Mouse (Mus musculus) limb, embryonic 10.5 days (tissue): ENCODE data around the gene Sfmbt1. TPM values are rescaled to one million over a fixed set of nuclear protein-coding genes. Genes with fewer than 3 reads are reported as not detected.

Source experiments
- DNase-seq: peaks from one replicate; pipeline ENCODE4 v3.0.0-alpha.2; 2017; ENCODE audit warnings: low spot score
- H3K27ac ChIP-seq: fragments of 300-500 bp; sonication (generic); 2 replicates; pipeline ENCODE4 v1.5.1; 2016; ENCODE audit warnings: mild to moderate bottlenecking
- H3K27me3 ChIP-seq: fragments of 300-500 bp; sonication (generic); 2 replicates; pipeline ENCODE4 v1.6.1; 2016; ENCODE audit warnings: low read depth, mild to moderate bottlenecking; ENCODE audit not compliant: poor library complexity, severe bottlenecking
- H3K36me3 ChIP-seq: fragments of 300-500 bp; sonication (generic); 2 replicates; pipeline ENCODE4 v1.6.1; 2016; ENCODE audit warnings: mild to moderate bottlenecking, moderate library complexity
- H3K4me1 ChIP-seq: fragments of 300-500 bp; sonication (generic); 2 replicates; pipeline ENCODE4 v1.6.1; 2016
- H3K4me3 ChIP-seq: fragments of 300-500 bp; sonication (generic); 2 replicates; pipeline ENCODE4 v1.5.1; 2016; ENCODE audit warnings: mild to moderate bottlenecking, moderate library complexity
- H3K9me3 ChIP-seq: fragments of 300-500 bp; sonication (generic); replicated peaks from 2 replicates; pipeline ENCODE4 v1.6.1; 2016; ENCODE audit warnings: mild to moderate bottlenecking
- WGBS: fragments of 180-500 bp; shearing (Covaris S2); methylation state at CpG from one replicate; pipeline ENCODE4 v1.1.7; 2016; 5-methylcytosine and 5-hydroxymethylcytosine counted together
- polyA plus RNA-seq: library from polyadenylated mRNA; unstranded; fragments of >200 nt; fragmentation: Nextera tagmentation; extraction: Ambion mirVana; gene quantifications from 2 replicates; pipeline ENCODE4 v1.2.1, GENCODE M21; 2016

Sfmbt1 gene
- polyA plus RNA-seq, 1 experiment from 2014 or later = 16.5 TPM

DNA sequence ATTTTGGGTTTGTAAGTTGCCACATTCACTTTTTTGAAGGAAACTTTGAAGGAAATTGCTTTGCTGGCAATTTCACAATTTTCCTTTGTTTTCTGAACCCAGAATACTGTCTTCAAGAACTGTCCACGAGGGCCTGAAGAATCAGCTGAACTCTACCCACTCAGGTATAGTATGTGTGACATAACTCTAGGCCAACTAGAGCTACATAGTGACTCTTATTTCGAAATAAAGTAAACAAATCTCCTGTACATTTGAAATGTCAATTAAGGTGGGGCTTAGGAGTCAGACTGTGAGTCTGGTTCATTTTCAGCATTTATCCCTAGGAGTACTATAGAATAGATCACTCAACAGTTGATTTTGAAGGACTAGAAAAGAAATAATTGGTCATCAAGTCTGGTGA is 87.1 kb downstream of the Sfmbt1 start:
- H3K27ac ChIP-seq = no peak overlapping the region
- no peak for DNase-seq
- H3K9me3 ChIP-seq = no peaks in the 10 kb centered on the region
- 93% methylated on average over 2 of the region's 2 CpGs for WGBS
- peaks cover 57% of the 10 kb centered on the region for H3K36me3 ChIP-seq
- no peaks in the 10 kb centered on the region for H3K4me1 ChIP-seq
- no peak overlapping the region for H3K4me3 ChIP-seq
- no peaks in the 10 kb centered on the region for H3K27me3 ChIP-seq

DNA sequence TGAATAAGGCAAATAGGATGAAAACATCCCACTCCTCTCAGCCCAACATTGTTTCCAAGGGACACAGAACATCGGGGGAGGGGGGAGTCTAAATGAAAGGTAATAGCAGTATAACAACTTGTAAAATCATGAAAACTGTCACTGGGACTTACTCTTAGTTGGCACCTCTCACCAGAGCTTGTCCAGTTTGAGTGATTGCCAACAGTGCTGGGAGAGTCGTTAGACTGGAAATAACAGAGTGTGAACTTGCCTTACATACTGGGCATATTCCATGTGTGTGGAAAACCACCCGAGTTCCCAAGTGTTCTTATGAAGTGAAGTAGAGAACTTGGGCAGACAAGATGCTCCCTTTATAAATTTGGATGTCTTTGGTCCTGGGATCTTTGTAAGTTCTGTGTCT is 106.5 kb downstream of the Sfmbt1 start:
- no peak for DNase-seq
- peaks cover 40% of the 10 kb centered on the region for H3K36me3 ChIP-seq
- H3K27me3 ChIP-seq = no peaks in the 10 kb centered on the region
- WGBS = 83% methylated on average over 3 of the region's 3 CpGs
- no peaks in the 10 kb centered on the region for H3K9me3 ChIP-seq
- H3K4me3 ChIP-seq = no peak overlapping the region
- no peak overlapping the region for H3K27ac ChIP-seq
- H3K4me1 ChIP-seq = peaks cover 18% of the 10 kb centered on the region

DNA sequence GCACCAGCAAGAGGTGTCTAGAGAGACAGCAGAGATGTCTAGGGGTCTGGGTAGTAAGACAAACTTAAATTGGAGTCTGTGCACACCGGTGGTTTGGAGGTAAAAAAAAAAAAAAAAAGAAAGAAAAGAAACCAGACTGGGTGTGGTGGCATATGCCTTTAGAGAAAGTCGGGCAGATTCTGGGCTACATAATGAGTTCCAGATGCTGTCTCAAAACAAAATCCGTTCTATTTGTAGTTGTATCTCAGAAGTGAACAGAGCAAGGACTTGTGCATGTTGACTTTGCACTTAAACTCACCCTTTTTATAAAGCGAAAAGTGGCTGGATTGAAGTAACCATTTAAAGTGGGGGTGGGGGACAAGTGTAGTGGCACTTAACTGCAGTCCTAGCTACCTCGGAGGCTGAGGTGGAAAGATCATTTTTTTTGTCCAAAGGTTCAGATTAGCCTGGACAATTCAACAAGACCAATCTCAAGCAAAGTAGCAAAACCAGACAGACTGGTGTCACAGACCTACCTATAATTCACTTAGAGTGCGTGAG is 109.9 kb downstream of the Sfmbt1 start:
- DNase-seq = peak; percentile 28
- 45% methylated on average over 6 of the region's 6 CpGs for WGBS
- no peaks in the 10 kb centered on the region for H3K9me3 ChIP-seq
- peak overlapping the region; percentile 30; the same call in 1 of the 2 replicates for H3K27ac ChIP-seq
- peaks cover 10% of the 10 kb centered on the region for H3K36me3 ChIP-seq
- peaks cover 45% of the 10 kb centered on the region for H3K4me1 ChIP-seq
- H3K4me3 ChIP-seq = no peak overlapping the region
- no peaks in the 10 kb centered on the region for H3K27me3 ChIP-seq

DNA sequence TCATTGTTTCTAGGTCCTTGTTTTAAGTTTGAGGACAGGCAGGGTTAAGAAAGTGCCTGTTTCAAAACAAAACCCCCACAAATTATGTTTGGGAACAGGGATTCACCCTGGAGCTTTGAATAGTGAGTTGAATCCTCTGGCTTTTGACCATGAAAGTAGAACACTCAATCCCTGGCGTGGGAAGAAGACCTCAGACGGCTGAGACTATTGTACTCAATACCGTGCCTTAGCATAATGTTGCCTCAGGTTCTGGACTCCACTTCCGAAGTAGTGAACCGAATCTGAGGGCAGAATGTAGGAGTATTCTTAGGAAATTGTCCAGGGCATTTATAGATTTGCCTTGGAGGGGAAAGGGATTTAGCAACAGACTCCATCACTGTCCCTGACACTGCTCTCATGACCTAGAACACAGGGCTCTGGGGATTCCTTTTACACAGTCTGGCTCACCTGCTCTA is 110.4 kb downstream of the Sfmbt1 start:
- Histone ChIP-seq H3K27me3 (no peaks in the 10 kb centered on the region), H3K27ac (peak overlapping the region; percentile 95; the same call in 1 of the 2 replicates), H3K4me3 (peak overlapping the region; percentile 85), H3K9me3 (no peaks in the 10 kb centered on the region), H3K4me1 (peaks cover 45% of the 10 kb centered on the region), H3K36me3 (peaks cover 5% of the 10 kb centered on the region)
- no peak for DNase-seq
- 39% methylated on average over 5 of the region's 5 CpGs for WGBS

DNA sequence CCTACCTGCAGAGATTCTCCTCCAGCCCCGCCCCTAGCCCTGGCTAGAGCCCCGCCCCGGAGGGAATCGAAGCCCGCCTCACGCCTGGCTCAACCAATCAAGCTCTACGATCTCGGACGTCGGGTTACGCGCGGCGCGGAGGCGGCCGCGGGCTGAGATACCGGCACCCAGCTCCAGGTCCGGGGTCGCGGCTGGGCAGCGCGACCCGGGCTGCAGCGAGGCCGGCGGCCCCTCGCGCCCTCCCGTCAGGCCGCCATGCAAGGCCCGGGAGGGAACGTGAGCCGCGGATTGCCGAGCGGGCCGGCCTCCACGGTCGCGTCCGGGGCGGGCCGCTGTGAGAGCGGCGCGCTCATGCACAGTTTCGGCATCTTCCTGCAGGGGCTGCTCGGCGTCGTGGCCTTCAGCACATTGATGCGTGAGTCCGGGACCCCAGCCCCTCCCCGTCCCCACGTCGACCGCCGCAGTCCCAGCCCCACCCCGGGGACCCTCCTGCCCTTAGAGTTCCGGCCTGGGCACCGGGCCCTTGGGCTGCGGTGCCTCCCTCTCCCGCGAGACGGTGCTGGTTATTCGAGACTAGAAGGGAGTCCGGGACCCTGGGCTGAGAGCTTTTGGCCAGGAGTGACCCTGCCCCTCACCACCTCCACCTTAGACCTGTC is 111.0 kb downstream of the Sfmbt1 start, which contains the start of gene Tmem110:
TSS of gene Tmem110 (plus strand) at position 115 of the 656 bp plus-strand sequence.
- Histone ChIP-seq H3K36me3 (no peaks in the 10 kb centered on the region), H3K9me3 (no peaks in the 10 kb centered on the region), H3K4me3 (peak within 1 kb of the TSS; percentile 85), H3K4me1 (peaks cover 45% of the 10 kb centered on the region), H3K27ac (peak within 1 kb of the TSS; percentile 95), H3K27me3 (no peaks in the 10 kb centered on the region)
- under 1% methylated on average over 68 of the region's 68 CpGs for WGBS
- peak; percentile 88 for DNase-seq

DNA sequence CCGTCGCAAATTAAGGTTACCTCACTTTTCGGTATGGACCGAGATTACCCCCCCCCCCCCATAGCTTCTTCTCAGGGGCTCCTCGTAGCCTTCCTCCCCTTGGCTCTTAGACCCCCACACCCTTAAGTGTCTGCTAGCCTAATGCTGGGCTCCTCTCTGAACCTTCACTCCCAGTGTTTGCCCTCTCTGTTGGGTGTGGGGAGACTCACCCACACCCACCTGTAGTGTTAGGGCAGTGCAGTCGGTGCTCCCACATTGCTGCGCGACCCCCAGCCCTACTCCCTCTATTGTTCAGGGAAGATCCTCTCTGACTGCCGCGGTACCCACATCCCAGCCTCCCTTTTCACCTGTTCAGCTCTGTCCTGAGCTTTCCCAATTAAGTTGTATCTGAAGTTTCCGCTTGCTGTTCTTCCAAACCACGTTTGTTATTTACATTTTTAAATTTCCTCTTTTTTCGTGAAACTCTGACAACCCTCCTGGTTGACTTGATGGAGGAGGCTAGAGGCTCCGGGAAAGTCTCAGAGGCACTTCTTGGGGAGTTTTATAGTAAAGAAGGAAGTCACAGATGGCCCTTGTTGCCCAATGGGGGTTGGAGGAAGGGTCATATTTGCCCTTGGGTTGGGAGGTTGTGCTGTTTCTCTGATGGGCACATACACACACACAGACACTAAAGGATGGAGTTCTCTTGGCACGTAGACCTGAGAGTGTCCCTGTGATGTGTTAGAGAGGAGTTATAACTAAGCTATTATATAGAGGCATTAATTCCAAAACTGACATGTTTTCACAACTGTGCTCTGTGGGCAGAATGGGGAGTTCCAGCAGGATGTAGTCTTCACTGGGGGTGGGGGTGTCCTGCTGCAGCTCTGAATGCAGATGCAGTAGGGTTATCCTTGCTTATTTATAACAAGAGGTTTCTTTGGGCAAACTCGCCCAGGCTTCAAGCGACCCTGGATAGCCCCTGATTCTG is 111.8 kb downstream of the Sfmbt1 start:
- DNase-seq = peak; percentile 28
- Histone ChIP-seq H3K27me3 (no peaks in the 10 kb centered on the region), H3K9me3 (no peaks in the 10 kb centered on the region), H3K27ac (peak overlapping the region; percentile 95), H3K36me3 (no peaks in the 10 kb centered on the region), H3K4me1 (peaks cover 45% of the 10 kb centered on the region), H3K4me3 (peak overlapping the region; percentile 85)
- WGBS = 23% methylated on average over 17 of the region's 17 CpGs

DNA sequence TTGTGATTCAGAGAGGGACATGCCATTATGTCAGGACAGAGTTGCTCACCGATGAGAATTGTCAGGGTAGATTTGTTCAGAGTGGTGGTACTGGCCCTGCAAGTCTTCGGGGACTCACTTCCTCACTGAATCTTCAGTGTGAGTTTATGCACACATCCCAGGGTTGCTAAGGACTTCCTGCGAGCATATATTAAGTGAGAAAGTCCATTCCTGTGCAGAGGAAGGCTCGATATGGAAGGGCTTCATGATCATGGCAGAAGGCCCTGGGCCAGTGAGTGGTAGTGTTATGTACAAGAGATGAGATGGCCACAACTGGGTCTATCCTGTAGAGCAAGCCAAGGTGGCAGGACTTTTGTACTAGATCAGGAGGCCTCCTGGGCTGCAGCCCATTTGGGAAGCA is 112.8 kb downstream of the Sfmbt1 start:
- H3K9me3 ChIP-seq = no peaks in the 10 kb centered on the region
- WGBS = 92% methylated on average over 4 of the region's 4 CpGs
- H3K36me3 ChIP-seq = no peaks in the 10 kb centered on the region
- H3K4me1 ChIP-seq = peaks cover 45% of the 10 kb centered on the region
- H3K4me3 ChIP-seq = no peak overlapping the region
- H3K27me3 ChIP-seq = no peaks in the 10 kb centered on the region
- no peak overlapping the region for H3K27ac ChIP-seq
- DNase-seq = peak; percentile 19

DNA sequence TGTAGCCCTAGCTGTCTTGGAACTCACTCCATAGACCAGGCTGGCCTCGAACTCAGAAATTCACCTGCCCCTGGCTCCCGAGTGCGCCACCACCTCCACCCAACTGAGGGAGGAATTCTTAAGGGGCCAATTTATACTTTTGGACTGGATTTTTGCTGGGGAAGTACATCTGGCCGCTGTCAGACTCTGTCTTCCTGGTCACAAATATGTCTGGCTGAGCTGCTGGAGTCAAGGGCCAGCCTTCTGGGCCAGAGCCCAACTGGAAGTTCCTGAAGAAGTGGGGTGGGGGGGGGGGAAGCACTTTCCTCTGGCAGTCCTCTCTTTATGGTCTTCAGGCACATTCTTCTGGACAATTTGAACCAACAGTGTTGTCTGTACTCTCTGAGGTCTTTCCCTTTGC is 113.4 kb downstream of the Sfmbt1 start:
- peak; percentile 20 for DNase-seq
- H3K4me1 ChIP-seq = peaks cover 45% of the 10 kb centered on the region
- H3K36me3 ChIP-seq = no peaks in the 10 kb centered on the region
- no peaks in the 10 kb centered on the region for H3K27me3 ChIP-seq
- WGBS = 97% methylated on average over 4 of the region's 4 CpGs
- H3K9me3 ChIP-seq = no peaks in the 10 kb centered on the region
- no peak overlapping the region for H3K4me3 ChIP-seq
- no peak overlapping the region for H3K27ac ChIP-seq

DNA sequence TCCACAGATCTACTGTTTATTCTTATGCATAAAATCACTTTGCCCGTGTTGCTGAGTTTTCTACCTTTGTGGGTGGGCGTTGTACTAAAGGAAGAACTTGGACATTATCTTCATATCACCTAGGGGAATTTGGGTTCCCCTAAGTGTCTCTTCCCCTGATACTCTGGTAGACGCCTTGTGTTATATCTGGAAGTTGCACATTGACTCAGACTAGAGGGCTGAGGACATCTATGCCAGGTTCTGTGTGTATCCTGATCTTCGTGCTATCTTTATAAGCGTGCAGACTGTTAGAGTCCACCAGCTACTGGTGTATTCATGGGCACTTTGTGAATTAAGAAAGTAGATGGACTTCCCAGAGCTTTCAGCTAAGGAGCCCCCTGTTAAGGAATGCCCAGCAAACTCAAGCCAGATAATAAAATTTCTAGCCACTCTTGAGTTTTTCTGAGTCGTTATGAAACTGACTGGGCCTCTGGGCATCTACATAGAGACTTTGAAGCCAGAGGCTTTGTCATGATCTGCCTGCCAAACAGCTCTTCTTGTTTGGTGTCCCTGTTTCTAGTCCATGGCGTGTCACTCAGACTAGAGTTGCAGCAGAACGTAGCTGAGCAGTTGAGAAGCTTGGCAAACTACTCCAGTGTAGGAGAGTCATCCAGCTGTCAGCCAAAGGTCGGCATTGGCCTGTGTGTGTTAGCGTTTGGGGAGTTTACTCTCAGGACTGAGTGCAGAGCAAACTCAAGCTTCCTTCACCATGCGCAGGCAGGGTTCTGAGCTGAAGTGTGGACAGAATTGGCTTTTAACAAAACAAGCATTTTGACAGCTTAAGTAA is 114.2 kb downstream of the Sfmbt1 start:
- no peak for DNase-seq
- 84% methylated on average over 11 of the region's 11 CpGs for WGBS
- no peak overlapping the region for H3K4me3 ChIP-seq
- no peaks in the 10 kb centered on the region for H3K9me3 ChIP-seq
- no peaks in the 10 kb centered on the region for H3K27me3 ChIP-seq
- no peaks in the 10 kb centered on the region for H3K36me3 ChIP-seq
- H3K4me1 ChIP-seq = peaks cover 45% of the 10 kb centered on the region
- H3K27ac ChIP-seq = no peak overlapping the region

DNA sequence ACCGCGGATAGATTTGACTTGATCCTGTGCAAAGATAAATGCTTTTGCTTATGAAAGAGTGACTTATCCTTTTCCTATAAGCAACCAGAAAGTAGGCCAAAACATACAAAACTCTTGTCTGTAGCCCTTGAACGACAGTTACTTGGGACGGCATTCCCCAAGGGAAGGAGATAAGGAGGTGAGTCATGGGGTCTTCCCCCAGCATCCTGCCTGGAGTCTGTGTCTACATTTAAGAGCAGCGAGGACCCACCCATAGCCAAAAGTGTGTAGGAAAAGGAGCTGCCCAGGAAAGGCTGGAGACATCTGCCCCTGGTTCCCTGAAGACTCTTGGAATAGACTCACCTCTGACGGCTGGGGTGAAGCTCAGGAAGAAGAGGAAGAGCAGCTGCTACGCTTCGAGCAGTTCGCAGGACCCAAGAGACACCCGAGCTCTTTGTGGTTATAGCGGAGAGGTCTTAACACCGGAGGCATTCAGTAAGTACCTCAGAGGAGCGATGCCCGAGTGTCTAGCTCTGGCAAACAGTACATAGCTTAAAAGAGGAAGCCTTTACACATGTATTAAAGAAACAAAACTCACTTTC is 122.9 kb downstream of the Sfmbt1 start:
- 91% methylated on average over 14 of the region's 14 CpGs for WGBS
- H3K9me3 ChIP-seq = no peaks in the 10 kb centered on the region
- no peaks in the 10 kb centered on the region for H3K27me3 ChIP-seq
- H3K4me1 ChIP-seq = no peaks in the 10 kb centered on the region
- DNase-seq = no peak
- H3K27ac ChIP-seq = no peak overlapping the region
- H3K4me3 ChIP-seq = no peak overlapping the region
- H3K36me3 ChIP-seq = peaks cover 22% of the 10 kb centered on the region

DNA sequence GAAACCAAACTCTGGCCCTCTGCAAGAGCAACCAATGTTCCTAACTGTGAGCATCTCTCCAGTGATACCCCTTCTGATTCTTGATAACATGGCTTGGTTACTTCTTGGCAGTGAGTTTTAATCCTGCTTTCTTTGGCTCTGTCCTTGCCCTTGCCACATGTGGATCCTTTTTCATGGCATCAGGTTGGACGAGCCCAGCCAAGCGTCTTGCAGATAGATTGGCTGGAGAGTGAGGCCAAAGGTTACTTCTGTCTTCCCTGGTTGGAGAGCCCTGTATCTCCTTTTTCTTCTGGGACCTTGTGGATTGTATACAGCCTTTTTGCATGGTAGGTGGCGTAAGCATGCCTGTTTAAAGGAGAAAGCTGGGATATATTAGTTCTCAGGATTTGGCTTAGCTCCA is 129.1 kb downstream of the Sfmbt1 start:
- no peak for DNase-seq
- Histone ChIP-seq H3K36me3 (peaks cover 20% of the 10 kb centered on the region), H3K27ac (no peak overlapping the region), H3K4me3 (no peak overlapping the region), H3K4me1 (no peaks in the 10 kb centered on the region), H3K27me3 (no peaks in the 10 kb centered on the region), H3K9me3 (no peaks in the 10 kb centered on the region)
- 89% methylated on average over 3 of the region's 3 CpGs for WGBS

DNA sequence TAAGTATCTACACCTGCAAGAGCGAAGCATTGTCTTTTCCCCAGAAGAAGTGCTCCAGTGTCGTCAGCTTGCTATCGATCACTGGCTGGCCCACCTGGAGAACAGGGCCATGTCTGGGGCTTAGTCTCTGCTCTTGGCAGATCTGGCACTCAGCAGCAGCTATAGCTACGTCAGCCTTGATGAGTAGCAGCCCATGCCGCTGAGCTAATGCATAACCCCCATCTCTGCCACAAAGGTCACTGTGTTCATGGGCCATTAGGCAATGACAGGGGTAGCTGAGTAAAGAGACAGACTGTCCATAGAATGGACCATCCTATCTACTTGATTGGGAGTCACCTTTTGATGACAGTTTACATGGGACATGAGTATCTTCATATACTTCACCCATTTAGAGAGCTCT is 135.9 kb downstream of the Sfmbt1 start:
- Histone ChIP-seq H3K27me3 (no peaks in the 10 kb centered on the region), H3K4me1 (no peaks in the 10 kb centered on the region), H3K36me3 (0 out of 2 replicates have a peak, but pooled peaks cover 6% of the 10 kb centered on the region), H3K4me3 (no peak overlapping the region), H3K9me3 (no peaks in the 10 kb centered on the region), H3K27ac (no peak overlapping the region)
- 92% methylated on average over 5 of the region's 5 CpGs for WGBS
- no peak for DNase-seq
